Mouse (Mus musculus): ENCODE results near the gene Gm49383. TPM values are rescaled to one million over a fixed set of nuclear protein-coding genes. Genes with fewer than 3 reads are reported as not detected.
"Not testable (repeated sequence)": the region's sequence is repeated elsewhere in the genome, so short reads cannot be mapped to it uniquely, and the experiment has no call there.

Gm49383 gene
- polyA plus RNA-seq, 1 experiment from 2014 or later, result 35.2 TPM

- Histone ChIP-seq H3K4me1 (peaks cover 14% of the 10 kb centered on the region), H3K27me3 (ENCODE audit: insufficient read depth, poor library complexity, severe bottlenecking) (no peaks in the 10 kb centered on the region), H3K36me3 (peaks cover 11% of the 10 kb centered on the region; the same call in 1 of the 2 replicates), H3K4me3 (peak within 1 kb of the TSS; percentile 91), H3K9me3 (no peaks in the 10 kb centered on the region), H3K27ac (peak within 1 kb of the TSS; percentile 98)
- 0% methylated on average over 40 of the region's 40 CpGs for WGBS
- DNase-seq (ENCODE audit: low spot score), result peak; percentile 94
These were observed 28.3 kb downstream of the Gm49383 start, which contains the start of gene Lrr1 for GRCm38 (mm10) chr12:69168461-69169106. Gene Lrr1 (plus strand): TSS chr12:69168814.

GRCm38 (mm10) chr12:69167656-69168460, 29.0 kb downstream of the Gm49383 start:
- 9% methylated on average over 18 of the region's 18 CpGs for WGBS
- H3K4me1 ChIP-seq, result peaks cover 14% of the 10 kb centered on the region

GRCm38 (mm10) chr12:69166861-69167581, 29.9 kb downstream of the Gm49383 start:
- 64% methylated on average over 8 of the region's 8 CpGs for WGBS

More at GRCm38 (mm10) chr12:69167656-69168460, 29.0 kb downstream of the Gm49383 start:
- peak overlapping the region; percentile 91 for H3K4me3 ChIP-seq
- peaks cover 4% of the 10 kb centered on the region; the same call in 1 of the 2 replicates for H3K36me3 ChIP-seq
- no peaks in the 10 kb centered on the region for H3K9me3 ChIP-seq
- no peak for DNase-seq (ENCODE audit: low spot score)
- no peaks in the 10 kb centered on the region for H3K27me3 ChIP-seq (ENCODE audit: insufficient read depth, poor library complexity, severe bottlenecking)
- peak overlapping the region; percentile 98 for H3K27ac ChIP-seq

GRCm38 (mm10) chr12:69164904-69165303, 32.0 kb downstream of the Gm49383 start:
- Histone ChIP-seq H3K36me3 (no peaks in the 10 kb centered on the region), H3K27me3 (ENCODE audit: insufficient read depth, poor library complexity, severe bottlenecking) (no peaks in the 10 kb centered on the region), H3K4me3 (no peak overlapping the region), H3K9me3 (no peaks in the 10 kb centered on the region), H3K27ac (no peak overlapping the region), H3K4me1 (peaks cover 12% of the 10 kb centered on the region)
- WGBS, result 58% methylated on average over 3 of the region's 3 CpGs
- no peak for DNase-seq (ENCODE audit: low spot score)

More at GRCm38 (mm10) chr12:69166861-69167581, 29.9 kb downstream of the Gm49383 start:
- not testable (repeated sequence) for H3K4me3 ChIP-seq; H3K36me3 ChIP-seq; H3K9me3 ChIP-seq; H3K27me3 ChIP-seq (ENCODE audit: insufficient read depth, poor library complexity, severe bottlenecking); DNase-seq (ENCODE audit: low spot score); H3K27ac ChIP-seq
- H3K4me1 ChIP-seq, result peaks cover 14% of the 10 kb centered on the region

GRCm38 (mm10) chr12:69163586-69163985, 33.3 kb downstream of the Gm49383 start:
- not testable (repeated sequence) for H3K4me3 ChIP-seq; DNase-seq (ENCODE audit: low spot score); H3K4me1 ChIP-seq; H3K27me3 ChIP-seq (ENCODE audit: insufficient read depth, poor library complexity, severe bottlenecking); H3K27ac ChIP-seq; H3K36me3 ChIP-seq; H3K9me3 ChIP-seq
- 80% methylated on average over 4 of the region's 4 CpGs for WGBS

GRCm38 (mm10) chr12:69160677-69161076, 36.2 kb downstream of the Gm49383 start:
- DNase-seq (ENCODE audit: low spot score); H3K4me1 ChIP-seq; H3K27ac ChIP-seq; H3K9me3 ChIP-seq; H3K4me3 ChIP-seq; H3K27me3 ChIP-seq (ENCODE audit: insufficient read depth, poor library complexity, severe bottlenecking): not testable (repeated sequence)
- 74% methylated on average over 2 of the region's 2 CpGs for WGBS
- peaks cover 20% of the 10 kb centered on the region for H3K36me3 ChIP-seq

- peaks cover 3% of the 10 kb centered on the region; the same call in 1 of the 2 replicates for H3K4me1 ChIP-seq
- H3K4me3 ChIP-seq, result peak overlapping the region; percentile 35; the same call in 1 of the 2 replicates
- no peak for DNase-seq (ENCODE audit: low spot score)
- H3K36me3 ChIP-seq, result peaks cover 22% of the 10 kb centered on the region
- no peaks in the 10 kb centered on the region for H3K27me3 ChIP-seq (ENCODE audit: insufficient read depth, poor library complexity, severe bottlenecking)
- WGBS, result 6% methylated on average over 9 of the region's 9 CpGs
- H3K9me3 ChIP-seq, result no peaks in the 10 kb centered on the region
- H3K27ac ChIP-seq, result no peak overlapping the region
These were observed 37.3 kb downstream of the Gm49383 start for GRCm38 (mm10) chr12:69159578-69159940.

- WGBS, result under 1% methylated on average over 59 of the region's 68 CpGs
- H3K9me3 ChIP-seq; H3K27me3 ChIP-seq (ENCODE audit: insufficient read depth, poor library complexity, severe bottlenecking); H3K4me1 ChIP-seq: not testable (repeated sequence)
- Histone ChIP-seq H3K27ac (peak within 1 kb of the TSS; percentile 97), H3K4me3 (peak within 1 kb of the TSS; percentile 88), H3K36me3 (peaks cover 22% of the 10 kb centered on the region)
- peak; percentile 99 for DNase-seq (ENCODE audit: low spot score)
These were observed 37.9 kb downstream of the Gm49383 start, which contains the start of gene Rps29 for GRCm38 (mm10) chr12:69158765-69159577. Gene Rps29 (minus strand): TSS chr12:69159186.

GRCm38 (mm10) chr12:69158366-69158764, 38.5 kb downstream of the Gm49383 start:
- H3K36me3 ChIP-seq, result peaks cover 22% of the 10 kb centered on the region
- H3K4me1 ChIP-seq, result peaks cover 3% of the 10 kb centered on the region; the same call in 1 of the 2 replicates
- WGBS, result under 1% methylated on average over 19 of the region's 19 CpGs
- H3K4me3 ChIP-seq, result peak overlapping the region; percentile 88
- DNase-seq (ENCODE audit: low spot score), result no peak
- no peaks in the 10 kb centered on the region for H3K27me3 ChIP-seq (ENCODE audit: insufficient read depth, poor library complexity, severe bottlenecking)
- no peaks in the 10 kb centered on the region for H3K9me3 ChIP-seq
- H3K27ac ChIP-seq, result peak overlapping the region; percentile 97

- H3K9me3 ChIP-seq, result no peaks in the 10 kb centered on the region
- peaks cover 3% of the 10 kb centered on the region; the same call in 1 of the 2 replicates for H3K4me1 ChIP-seq
- H3K36me3 ChIP-seq, result peaks cover 22% of the 10 kb centered on the region
- H3K27me3 ChIP-seq (ENCODE audit: insufficient read depth, poor library complexity, severe bottlenecking), result no peaks in the 10 kb centered on the region
- 85% methylated on average over 2 of the region's 2 CpGs for WGBS
- H3K4me3 ChIP-seq, result 0 out of 2 replicates have a peak overlapping the region, but pooled peaks have one; percentile 88
- no peak for DNase-seq (ENCODE audit: low spot score)
- H3K27ac ChIP-seq, result no peak overlapping the region
These were observed 39.8 kb downstream of the Gm49383 start for GRCm38 (mm10) chr12:69157107-69157506.

- WGBS, result 86% methylated on average over 4 of the region's 4 CpGs
- no peak for DNase-seq (ENCODE audit: low spot score)
- no peak overlapping the region for H3K4me3 ChIP-seq
- H3K4me1 ChIP-seq, result peaks cover 3% of the 10 kb centered on the region; the same call in 1 of the 2 replicates
- no peaks in the 10 kb centered on the region for H3K9me3 ChIP-seq
- H3K36me3 ChIP-seq, result peaks cover 22% of the 10 kb centered on the region
- no peak overlapping the region for H3K27ac ChIP-seq
- H3K27me3 ChIP-seq (ENCODE audit: insufficient read depth, poor library complexity, severe bottlenecking), result no peaks in the 10 kb centered on the region
These were observed 40.5 kb downstream of the Gm49383 start for GRCm38 (mm10) chr12:69156436-69156835.

GRCm38 (mm10) chr12:69155923-69156322, 41.0 kb downstream of the Gm49383 start:
- H3K36me3 ChIP-seq, result peaks cover 22% of the 10 kb centered on the region
- 86% methylated on average over 2 of the region's 2 CpGs for WGBS
- H3K4me3 ChIP-seq, result no peak overlapping the region
- no peak overlapping the region for H3K27ac ChIP-seq
- no peaks in the 10 kb centered on the region for H3K27me3 ChIP-seq (ENCODE audit: insufficient read depth, poor library complexity, severe bottlenecking)
- H3K9me3 ChIP-seq, result no peaks in the 10 kb centered on the region
- H3K4me1 ChIP-seq, result peaks cover 3% of the 10 kb centered on the region; the same call in 1 of the 2 replicates
- DNase-seq (ENCODE audit: low spot score), result no peak
